Mouse (Mus musculus) urinary bladder, postnatal 0 days (tissue): ENCODE measurements around the gene Igfals. TPM values are rescaled to one million over a fixed set of nuclear protein-coding genes. Genes with fewer than 3 reads are reported as not detected.

Experiments
- polyA plus RNA-seq: library from polyadenylated mRNA; unstranded; fragments of >200 nt; fragmentation: Nextera tagmentation; extraction: Ambion mirVana; gene quantifications from 2 replicates; pipeline ENCODE4 v1.2.1, GENCODE M21; 2015

Igfals gene
- polyA plus RNA-seq, result 0.07 TPM in 1 of 2 replicates, not detected in the other

DNA sequence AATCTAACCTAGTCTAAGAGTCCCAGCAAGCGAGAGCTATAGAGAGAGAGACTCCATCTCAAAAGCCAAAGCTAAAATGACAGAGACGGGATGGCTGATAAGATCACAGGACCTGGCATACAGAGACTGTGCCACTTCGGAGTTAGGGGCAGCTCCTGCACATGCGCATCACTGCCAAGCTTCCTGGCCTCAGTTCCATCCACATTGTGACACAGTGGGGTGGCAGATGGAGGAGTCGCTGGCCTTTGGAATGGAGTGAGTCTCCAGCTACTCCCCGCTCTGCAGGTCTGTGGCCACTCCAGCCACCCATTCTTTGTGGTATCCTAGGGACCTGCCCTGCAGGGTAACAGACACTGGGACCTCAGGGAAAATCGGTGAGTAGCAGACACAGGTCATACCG, at the start of gene Igfals:
TSS of gene Igfals (plus strand) at position 222 of the 400 bp plus-strand sequence.

DNA sequence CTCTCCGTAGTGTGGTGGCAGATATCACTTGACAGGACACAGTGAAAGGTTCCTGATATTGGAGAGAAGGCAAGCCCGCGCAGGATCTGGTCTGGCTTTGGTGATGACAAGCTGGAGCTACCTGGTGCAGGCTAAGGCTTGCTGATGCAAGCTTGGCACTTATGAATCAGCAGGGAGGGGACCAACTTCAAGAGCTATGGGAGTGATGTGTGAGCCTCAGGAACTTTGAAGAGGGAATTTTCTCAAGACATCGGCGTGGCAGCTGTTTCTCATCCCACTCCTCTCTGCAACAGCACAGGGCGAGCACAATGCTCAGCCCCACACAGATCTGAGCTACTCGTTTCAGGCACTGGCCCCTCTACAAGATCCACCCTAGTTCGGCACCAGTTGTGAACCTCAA, 26.0 kb upstream of the Igfals start, which contains the start of gene Hagh:
TSS of gene Hagh (plus strand) at position 302 of the 400 bp plus-strand sequence.

DNA sequence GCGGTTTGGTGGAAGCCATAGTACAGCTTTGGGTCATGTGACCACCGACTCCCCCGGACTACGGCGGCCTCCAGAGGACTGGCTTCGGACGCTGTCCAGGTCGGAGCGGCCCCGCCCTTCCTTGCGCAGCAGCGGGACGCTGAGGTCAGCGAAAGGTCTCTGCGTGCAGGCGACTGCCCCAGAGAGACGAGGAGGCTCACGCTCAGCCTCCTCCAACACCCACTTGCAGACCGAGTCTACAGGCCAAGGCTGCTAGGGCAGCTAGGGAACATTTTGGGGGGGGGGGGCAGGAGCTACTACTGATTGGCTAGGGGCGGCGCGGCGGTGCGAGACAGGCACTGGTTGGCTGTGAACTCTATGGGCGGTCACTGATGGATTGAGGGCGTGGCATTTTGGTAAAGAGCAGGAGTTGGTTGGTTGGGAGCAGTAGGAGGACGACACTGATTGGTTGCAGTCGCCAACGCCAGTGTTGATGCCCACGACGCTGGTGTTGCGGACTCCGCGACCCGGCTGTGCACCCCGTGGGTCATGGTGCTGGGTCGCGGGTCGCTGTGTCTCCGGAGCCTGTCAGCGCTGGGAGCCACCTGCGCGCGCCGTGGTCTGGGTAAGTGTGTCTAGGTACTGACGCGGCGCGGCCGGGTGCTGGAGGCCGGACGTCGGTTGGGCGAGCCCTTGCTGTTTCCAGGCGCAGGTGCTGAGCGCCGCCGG, 15.6 kb upstream of the Igfals start, which contains the start of gene Fahd1:
TSS of gene Fahd1 (minus strand) at position 300 of the 708 bp plus-strand sequence.

DNA sequence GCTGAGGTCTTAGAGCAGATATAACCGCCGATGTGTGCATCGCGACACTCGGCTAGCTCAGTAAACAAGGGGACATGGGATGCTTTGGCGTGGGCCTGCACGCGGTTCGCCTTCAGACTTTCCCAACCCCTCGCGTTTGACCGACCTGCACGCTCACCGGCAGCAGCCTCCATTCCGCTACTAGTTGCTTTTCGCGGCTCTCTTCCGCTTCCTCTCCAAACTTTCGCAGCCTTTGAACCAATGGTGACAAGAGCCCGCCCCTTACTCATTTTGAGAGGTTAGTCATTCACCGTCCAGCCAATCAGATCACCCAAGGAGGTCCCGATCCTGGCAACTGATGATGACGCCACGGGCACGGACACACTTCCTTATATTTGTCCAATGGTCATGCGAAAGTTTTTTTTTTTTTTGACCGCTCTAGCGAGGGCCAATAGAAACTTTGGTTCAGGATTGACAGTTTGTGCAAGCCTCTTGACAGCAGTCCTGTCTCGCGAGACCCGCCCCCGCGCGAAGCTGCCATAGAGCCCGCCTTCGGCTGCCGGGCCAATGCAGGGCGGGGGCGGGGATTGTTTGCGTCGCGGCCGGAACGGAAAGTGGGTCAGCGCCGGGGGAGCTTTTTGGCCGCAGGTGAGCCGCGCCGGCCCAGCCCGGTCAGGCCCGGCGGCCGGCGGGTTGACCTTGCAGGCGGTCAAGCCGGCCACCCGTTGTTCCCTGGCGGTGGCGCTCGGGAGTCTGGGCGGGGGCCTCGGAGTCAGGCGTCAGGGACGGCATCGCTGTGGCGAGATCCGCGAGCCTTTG, 20.5 kb downstream of the Igfals start, which contains the start of the genes Nubp2 and Spsb3:
TSS of gene Nubp2 (minus strand) at position 216 of the 798 bp plus-strand sequence.
TSS of gene Spsb3 (plus strand) at position 510 of the 798 bp plus-strand sequence.

DNA sequence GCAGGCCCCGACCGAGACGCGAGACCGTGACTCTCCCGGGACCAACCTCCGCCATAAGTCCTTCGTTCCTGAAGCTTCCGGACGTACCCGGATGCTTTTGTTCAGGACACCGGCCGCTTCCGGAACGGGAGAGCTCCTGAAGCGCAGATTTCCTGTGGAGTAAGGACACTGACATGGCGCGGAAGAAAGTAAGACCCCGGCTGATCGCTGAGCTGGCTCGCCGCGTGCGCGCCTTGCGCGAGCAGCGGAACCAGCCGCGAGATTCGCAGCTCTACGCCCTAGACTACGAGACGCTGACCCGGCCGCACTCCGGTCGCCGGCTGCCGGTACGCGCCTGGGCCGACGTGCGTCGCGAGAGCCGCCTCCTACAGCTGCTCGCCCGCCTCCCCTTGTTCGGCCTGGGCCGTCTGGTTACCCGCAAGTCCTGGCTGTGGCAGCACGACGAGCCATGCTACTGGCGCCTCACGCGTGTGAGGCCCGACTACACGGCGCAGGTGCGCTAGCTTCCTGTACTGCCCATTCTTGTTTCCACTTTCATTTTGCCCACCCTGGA, 29.3 kb downstream of the Igfals start, which contains the start of the genes Eme2 and Mrps34:
TSS of gene Eme2 (minus strand) at position 93 of the 553 bp plus-strand sequence.
TSS of gene Mrps34 (plus strand) at position 122 of the 553 bp plus-strand sequence.

DNA sequence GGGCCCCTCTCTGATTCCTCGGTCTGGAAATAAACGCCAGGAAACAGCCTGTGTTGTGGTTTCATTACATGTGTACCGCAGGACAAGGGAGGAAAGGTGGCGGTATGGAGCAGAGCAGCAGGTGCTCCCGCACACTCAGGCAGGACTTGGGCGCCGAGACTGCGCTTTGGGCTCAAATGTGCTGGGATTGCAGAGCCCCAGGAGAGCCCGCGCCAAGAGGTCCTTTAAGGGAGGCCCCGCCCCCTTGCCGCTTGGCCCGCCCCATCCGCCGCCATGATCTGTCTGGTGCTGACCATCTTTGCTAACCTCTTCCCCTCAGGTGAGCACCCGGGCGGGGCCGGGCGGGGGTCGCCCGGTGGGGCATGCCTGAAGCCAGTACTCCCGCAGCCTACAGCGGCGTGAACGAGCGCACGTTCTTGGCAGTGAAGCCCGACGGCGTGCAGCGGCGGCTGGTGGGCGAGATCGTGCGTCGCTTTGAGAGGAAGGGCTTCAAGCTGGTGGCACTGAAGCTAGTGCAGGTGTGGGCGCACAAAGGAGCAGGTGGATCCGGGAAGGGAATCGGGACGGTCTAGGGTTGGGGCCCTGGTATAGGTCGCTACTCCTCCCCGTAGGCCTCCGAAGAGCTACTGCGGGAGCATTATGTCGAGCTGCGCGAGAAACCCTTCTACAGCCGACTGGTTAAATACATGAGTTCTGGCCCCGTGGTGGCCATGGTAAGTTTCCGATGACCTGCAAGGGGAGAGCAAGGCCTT, 30.6 kb downstream of the Igfals start, which contains the start of gene Nme3:
TSS of gene Nme3 (plus strand) at position 260 of the 752 bp plus-strand sequence.

Other genes with a start within 250 kb of the Igfals start
- 216 and 218 TPM in 2 replicates for gene Tsc2, start 233.4 kb upstream of the Igfals start, polyA plus RNA-seq
- gene Nthl1, start 233.3 kb upstream of the Igfals start, polyA plus RNA-seq, result 9.8 and 11.3 TPM in 2 replicates
- 33.6 and 38.2 TPM in 2 replicates for gene Slc9a3r2, start 215.7 kb upstream of the Igfals start, polyA plus RNA-seq
- gene Npw, start 207.5 kb upstream of the Igfals start, polyA plus RNA-seq, result not detected in 2 replicates
- gene Zfp598, start 196.3 kb upstream of the Igfals start, polyA plus RNA-seq, result 10.0 and 11.2 TPM in 2 replicates
- 0.08 and 0.41 TPM in 2 replicates for gene Syngr3, start 176.0 kb upstream of the Igfals start, polyA plus RNA-seq
- 28.0 and 29.7 TPM in 2 replicates for gene Gfer, start 169.8 kb upstream of the Igfals start, polyA plus RNA-seq
- 1.4 and 2.0 TPM in 2 replicates for gene Noxo1, start 169.8 kb upstream of the Igfals start, polyA plus RNA-seq
- gene Tbl3, start 158.3 kb upstream of the Igfals start, polyA plus RNA-seq, result 31.4 and 34.7 TPM in 2 replicates
- gene Rnf151, start 147.9 kb upstream of the Igfals start, polyA plus RNA-seq, result 0.24 TPM in 1 of 2 replicates, not detected in the other
- 1,136 and 1,298 TPM in 2 replicates for gene Rps2, start 147.9 kb upstream of the Igfals start, polyA plus RNA-seq
- gene Ndufb10, start 141.5 kb upstream of the Igfals start, polyA plus RNA-seq, result 218 and 232 TPM in 2 replicates
- 0.16 and 0.19 TPM in 2 replicates for gene Rpl3l, start 138.2 kb upstream of the Igfals start, polyA plus RNA-seq
- 203 and 213 TPM in 2 replicates for gene Msrb1, start 129.4 kb upstream of the Igfals start, polyA plus RNA-seq
- gene Hs3st6, start 113.0 kb upstream of the Igfals start, polyA plus RNA-seq, result 0.25 and 0.64 TPM in 2 replicates
- gene Meiob, start 61.7 kb upstream of the Igfals start, polyA plus RNA-seq, result 0.10 TPM in 1 of 2 replicates, not detected in the other
- 44.1 and 47.3 TPM in 2 replicates for gene Hagh, start 25.9 kb upstream of the Igfals start, polyA plus RNA-seq
- gene Fahd1, start 15.6 kb upstream of the Igfals start, polyA plus RNA-seq, result 16.1 and 17.5 TPM in 2 replicates
- 31.8 and 37.9 TPM in 2 replicates for gene Nubp2, start 20.4 kb downstream of the Igfals start, polyA plus RNA-seq
- gene Spsb3, start 20.6 kb downstream of the Igfals start, polyA plus RNA-seq, result 27.7 and 30.1 TPM in 2 replicates
- 18.3 and 18.8 TPM in 2 replicates for gene Eme2, start 29.1 kb downstream of the Igfals start, polyA plus RNA-seq
- 83.6 and 88.7 TPM in 2 replicates for gene Mrps34, start 29.1 kb downstream of the Igfals start, polyA plus RNA-seq
- gene Nme3, start 30.5 kb downstream of the Igfals start, polyA plus RNA-seq, result 35.4 and 36.2 TPM in 2 replicates
- 12.1 and 13.1 TPM in 2 replicates for gene Mapk8ip3, start 71.0 kb downstream of the Igfals start, polyA plus RNA-seq
- 51.5 and 66.2 TPM in 2 replicates for gene Jpt2, start 94.7 kb downstream of the Igfals start, polyA plus RNA-seq
- 2.8 and 3.1 TPM in 2 replicates for gene Cramp1l, start 149.8 kb downstream of the Igfals start, polyA plus RNA-seq
- 5.4 and 6.0 TPM in 2 replicates for gene Ift140, start 150.1 kb downstream of the Igfals start, polyA plus RNA-seq
- 21.2 and 24.3 TPM in 2 replicates for gene Tmem204, start 217.6 kb downstream of the Igfals start, polyA plus RNA-seq
- gene Telo2, start 250.0 kb downstream of the Igfals start, polyA plus RNA-seq, result 17.5 and 20.7 TPM in 2 replicates